Mouse (Mus musculus): ENCODE data around the gene Rdm1. TPM values are rescaled to one million over a fixed set of nuclear protein-coding genes. Genes with fewer than 3 reads are reported as not detected.
"Not testable (repeated sequence)": the region's sequence is repeated elsewhere in the genome, so short reads cannot be mapped to it uniquely, and the experiment has no call there.

Gene Rdm1
- total and polyA plus RNA-seq, 3 experiments = 6.5 to 6.8 TPM; not detected in 1

- peaks cover 0 to 11% of the 10 kb centered on the region in 2 experiments; a peak in 2 of 4 replicates for H3K36me3 ChIP-seq (ENCODE audit: control insufficient read depth in 1 of 2, insufficient read depth in 2 of 2, low read length in 2 of 2)
- H3K4me1 ChIP-seq (ENCODE audit: control insufficient read depth in 1 of 2, insufficient read depth in 2 of 2, low read length in 2 of 2); DNase-seq (ENCODE audit: low read depth, low spot score); H3K27ac ChIP-seq (ENCODE audit: control insufficient read depth, low read depth, low read length); H3K4me3 ChIP-seq (ENCODE audit: control insufficient read depth in 1 of 2, insufficient read depth in 1 of 2, low read depth in 2 of 2, low read length in 2 of 2); H3K79me2 ChIP-seq (ENCODE audit: control insufficient read depth, insufficient read depth, low read length, poor library complexity); H3K9ac ChIP-seq (ENCODE audit: control insufficient read depth, low read depth, low read length, poor library complexity, severe bottlenecking); H3K27me3 ChIP-seq (ENCODE audit: control insufficient read depth in 1 of 2, insufficient read depth in 2 of 2, low read length in 2 of 2); H3K9me3 ChIP-seq (replicated peaks; ENCODE audit: insufficient read depth, low read length): not testable (repeated sequence)
Observed at GRCm38 (mm10) chr11:101645411-101646282, 18.7 kb downstream of the Rdm1 start.

GRCm38 (mm10) chr11:101646283-101646794 lies 19.3 kb downstream of the Rdm1 start:
- not testable (repeated sequence) for H3K9me3 ChIP-seq (replicated peaks; ENCODE audit: insufficient read depth, low read length); H3K36me3 ChIP-seq (ENCODE audit: control insufficient read depth in 1 of 2, insufficient read depth in 2 of 2, low read length in 2 of 2); H3K27me3 ChIP-seq (ENCODE audit: control insufficient read depth in 1 of 2, insufficient read depth in 2 of 2, low read length in 2 of 2); H3K79me2 ChIP-seq (ENCODE audit: control insufficient read depth, insufficient read depth, low read length, poor library complexity); H3K27ac ChIP-seq (ENCODE audit: control insufficient read depth, low read depth, low read length); H3K4me1 ChIP-seq (ENCODE audit: control insufficient read depth in 1 of 2, insufficient read depth in 2 of 2, low read length in 2 of 2)
- peak overlapping the region; percentile 64 for H3K9ac ChIP-seq (ENCODE audit: control insufficient read depth, low read depth, low read length, poor library complexity, severe bottlenecking)
- DNase-seq (ENCODE audit: low read depth, low spot score) = peak; percentile 44
- H3K4me3 ChIP-seq (ENCODE audit: control insufficient read depth in 1 of 2, insufficient read depth in 1 of 2, low read depth in 2 of 2, low read length in 2 of 2) = peak overlapping the region; percentile 45 to 49

GRCm38 (mm10) chr11:101647093-101647492 lies 20.1 kb downstream of the Rdm1 start:
- H3K4me3 ChIP-seq (ENCODE audit: control insufficient read depth in 1 of 2, insufficient read depth in 1 of 2, low read depth in 2 of 2, low read length in 2 of 2); H3K27ac ChIP-seq (ENCODE audit: control insufficient read depth, low read depth, low read length); H3K4me1 ChIP-seq (ENCODE audit: control insufficient read depth in 1 of 2, insufficient read depth in 2 of 2, low read length in 2 of 2); H3K9ac ChIP-seq (ENCODE audit: control insufficient read depth, low read depth, low read length, poor library complexity, severe bottlenecking); H3K27me3 ChIP-seq (ENCODE audit: control insufficient read depth in 1 of 2, insufficient read depth in 2 of 2, low read length in 2 of 2); H3K79me2 ChIP-seq (ENCODE audit: control insufficient read depth, insufficient read depth, low read length, poor library complexity); H3K9me3 ChIP-seq (replicated peaks; ENCODE audit: insufficient read depth, low read length); H3K36me3 ChIP-seq (ENCODE audit: control insufficient read depth in 1 of 2, insufficient read depth in 2 of 2, low read length in 2 of 2): not testable (repeated sequence)
- peak; percentile 35 for DNase-seq (ENCODE audit: low read depth, low spot score)
- TF ChIP-seq TBP (IDR thresholded peaks at IDR 0.05; ENCODE audit: low read depth, low read length) = peak; percentile 72

GRCm38 (mm10) chr11:101656356-101656755 lies 29.4 kb downstream of the Rdm1 start:
- no peaks in the 10 kb centered on the region; the same call in 1 of the 2 replicates for H3K79me2 ChIP-seq (ENCODE audit: control insufficient read depth, insufficient read depth, low read length, poor library complexity)
- H3K27me3 ChIP-seq (ENCODE audit: control insufficient read depth in 1 of 2, insufficient read depth in 2 of 2, low read length in 2 of 2) = no peaks in the 10 kb centered on the region; a peak in 1 of 4 replicates
- no peak overlapping the region for H3K27ac ChIP-seq (ENCODE audit: control insufficient read depth, low read depth, low read length)
- H3K36me3 ChIP-seq (ENCODE audit: control insufficient read depth in 1 of 2, insufficient read depth in 2 of 2, low read length in 2 of 2) = peaks cover 0 to 6% of the 10 kb centered on the region in 2 experiments; a peak in 2 of 4 replicates
- H3K9ac ChIP-seq (ENCODE audit: control insufficient read depth, low read depth, low read length, poor library complexity, severe bottlenecking) = no peak overlapping the region
- H3K4me3 ChIP-seq (ENCODE audit: control insufficient read depth in 1 of 2, insufficient read depth in 1 of 2, low read depth in 2 of 2, low read length in 2 of 2) = no peak overlapping the region
- peaks cover 0 to 7% of the 10 kb centered on the region in 2 experiments; a peak in 2 of 4 replicates for H3K4me1 ChIP-seq (ENCODE audit: control insufficient read depth in 1 of 2, insufficient read depth in 2 of 2, low read length in 2 of 2)
- no peaks in the 10 kb centered on the region for H3K9me3 ChIP-seq (replicated peaks; ENCODE audit: insufficient read depth, low read length)
- DNase-seq (ENCODE audit: low read depth, low spot score) = no peak
- no peak for TF ChIP-seq SMC3 (IDR thresholded peaks at IDR 0.05; ENCODE audit: low read depth, low read length)
- no peak for TF ChIP-seq JUND (IDR thresholded peaks at IDR 0.05; ENCODE audit: low read depth, low read length)
- TF ChIP-seq UBTF (IDR thresholded peaks at IDR 0.05; ENCODE audit: borderline replicate concordance, insufficient read depth, low read depth, low read length) = no peak
- TF ChIP-seq ZKSCAN1 (IDR thresholded peaks at IDR 0.05; ENCODE audit: low read depth, low read length) = no peak
- no peak for TF ChIP-seq TAL1 (IDR thresholded peaks at IDR 0.05; ENCODE audit: low read length)
- no peak for TF ChIP-seq KAT2A (conservative IDR thresholded peaks at IDR 0.05; ENCODE audit: low read depth, low read length)
- no peak for TF ChIP-seq TBP (IDR thresholded peaks at IDR 0.05; ENCODE audit: low read depth, low read length)
- no peak for TF ChIP-seq MXI1 (IDR thresholded peaks at IDR 0.05; ENCODE audit: low read depth, low read length)
- no peak for TF ChIP-seq CTCF (IDR thresholded peaks at IDR 0.05 in 2 of 3, conservative IDR thresholded peaks at IDR 0.05 in 1 of 3; ENCODE audit: control insufficient read depth in 1 of 3, insufficient read depth in 1 of 3, low read depth in 2 of 3, low read length in 3 of 3, poor library complexity in 1 of 3, severe bottlenecking in 1 of 3)
- no peak for TF ChIP-seq HCFC1 (IDR thresholded peaks at IDR 0.05; ENCODE audit: low read depth, low read length)
- TF ChIP-seq SIN3A (IDR thresholded peaks at IDR 0.05; ENCODE audit: low read length) = no peak
